10 mouse cellular contexts compared by ENCODE assay signal in the genomic region with DNA sequence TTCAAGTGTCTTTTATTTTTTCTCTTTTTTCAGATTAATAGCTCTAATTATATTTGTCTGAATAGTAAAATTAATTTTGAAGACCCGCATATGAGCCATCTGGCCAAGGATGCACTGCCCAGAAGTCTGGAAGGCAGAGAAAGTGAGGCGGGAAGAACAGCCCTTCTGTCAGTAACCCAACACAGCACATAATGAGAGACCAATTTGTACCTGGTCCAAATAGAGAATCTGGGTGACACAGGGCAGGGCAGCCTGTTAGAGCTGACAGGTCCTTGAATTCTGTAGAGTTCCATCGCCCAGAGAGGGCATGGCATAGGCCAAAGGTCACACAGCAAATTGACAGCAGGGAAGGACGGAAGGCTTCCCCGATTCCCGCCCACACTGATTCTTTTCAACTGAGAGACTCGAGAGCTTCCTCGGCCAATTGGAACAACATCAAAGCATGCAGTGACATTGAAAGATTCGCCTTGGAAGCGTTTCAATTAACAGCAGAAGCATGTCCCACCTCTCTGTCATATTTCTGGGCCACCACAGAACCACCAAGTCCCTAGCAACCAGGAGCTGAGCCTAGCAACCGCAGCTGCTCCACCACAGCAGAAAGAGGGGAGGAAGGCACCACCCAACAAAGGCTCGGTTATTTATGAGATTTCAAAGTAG. TPM values are rescaled to one million over a fixed set of nuclear protein-coding genes. Genes with fewer than 3 reads are reported as not detected.
DNase-seq lines count a peak whose midpoint lies in the region; ATAC-seq lines count a peak whose summit lies in the region.
"Had no signal": no experiment of that assay in that cellular context is flagged by ENCODE, and none has a peak within 500 bp of the region (broad histone marks: within the 10 kb centered on the region; RNA-seq: fewer than 3 reads in every experiment).

No protein-coding gene starts in this region.

- no peak for DNase-seq in frontal cortex, postnatal 25 days (ENCODE audit: low spot score in 2 of 2)
- DNase-seq in adrenal gland, adult 2 months = peak; percentile 80
- DNase-seq in kidney, adult 11 months = peak; percentile 36
- peak; percentile 17 for DNase-seq in lung, postnatal 14 days
- no peak for DNase-seq in MN1 (ENCODE audit: low spot score)
- no peak for DNase-seq in gastrocnemius, postnatal 36 days

- ATAC-seq in frontal cortex, adult (ENCODE audit: low TSS enrichment) = peak; percentile 73; the same call in 1 of the 2 replicates
- ATAC-seq in inflammation-experienced regulatory T-cells, adult 6 months = no peak
- ATAC-seq: CD4-positive, CD25-positive, alpha-beta regulatory T cell, adult 4 months had no signal

- intact Hi-C loops in gastrocnemius, postnatal 36 days (cut with DNase I) = no loop called here

RNA-seq across cellular contexts. Expression of a gene that starts 36.7 kb away (rescaled TPM):
- total RNA-seq in adrenal gland, adult 2 months (2021) = under 1 TPM in 1 of 2 experiments, not detected in 1; 0.09 TPM
- polyA plus RNA-seq in adrenal gland, adult 2 months (2012; rRNA removed) = 0.04 and 0.12 TPM in 2 replicates
- total RNA-seq in gastrocnemius, postnatal 36 days (2021) = 100 to 1,000 TPM; 378 to 416 TPM
- not detected for polyA plus RNA-seq in inflammation-experienced regulatory T-cells, adult 6 months (2017; shearing (Covaris generic))
- total RNA-seq: hematopoietic stem cell, adult 5-6 weeks had no signal
- polyA plus RNA-seq: CD4-positive, CD25-positive, alpha-beta regulatory T cell, adult 4 months had no signal

Comparison
In these comparisons a context has a peak if more than half of its experiments do, and no peak if none do; other contexts are left out.
1. DNase-seq: peak in adrenal gland, adult 2 months (single experiment), kidney, adult 11 months (single experiment) and lung, postnatal 14 days (single experiment); none in frontal cortex, postnatal 25 days (0 of 2), MN1 (single experiment) and gastrocnemius, postnatal 36 days (0 of 2).
2. RNA of a gene that starts 36.7 kb away (total RNA-seq): 378 to 416 TPM in gastrocnemius, postnatal 36 days; 0.09 TPM in adrenal gland, adult 2 months; every median in the first group is over 100 times any median in the second.